Mouse (Mus musculus): Measurements from ENCODE around the gene D17Wsu92e.
"Not testable (repeated sequence)": the region's sequence is repeated elsewhere in the genome, so short reads cannot be mapped to it uniquely, and the experiment has no call there.

The D17Wsu92e gene

GRCm38 (mm10) chr17:27820568-27821406 lies at the start of gene D17Wsu92e:
Gene D17Wsu92e (minus strand): TSS chr17:27820648.
- peak; percentile 97 for DNase-seq

GRCm38 (mm10) chr17:27866737-27867136 lies 46.3 kb upstream of the D17Wsu92e start:
- DNase-seq = no peak

- DNase-seq = no peak
Measured at GRCm38 (mm10) chr17:27865461-27865860, 45.0 kb upstream of the D17Wsu92e start.

GRCm38 (mm10) chr17:27859131-27859530 lies 38.7 kb upstream of the D17Wsu92e start:
- DNase-seq = no peak

- no peak for DNase-seq
Measured at GRCm38 (mm10) chr17:27857649-27858475, 37.4 kb upstream of the D17Wsu92e start.

GRCm38 (mm10) chr17:27856798-27857648 lies 36.6 kb upstream of the D17Wsu92e start:
- peak in 1 of 2 experiments; percentile 47 for DNase-seq

GRCm38 (mm10) chr17:27856265-27856797 lies 35.9 kb upstream of the D17Wsu92e start, which contains the start of gene Uhrf1bp1:
Gene Uhrf1bp1 (plus strand): TSS chr17:27856441.
- DNase-seq = peak; percentile 77 to 85

- DNase-seq = no peak
Measured at GRCm38 (mm10) chr17:27851076-27851475, 30.6 kb upstream of the D17Wsu92e start.

GRCm38 (mm10) chr17:27848351-27848750 lies 27.9 kb upstream of the D17Wsu92e start:
- DNase-seq = no peak

GRCm38 (mm10) chr17:27839469-27840252 lies 19.2 kb upstream of the D17Wsu92e start:
- DNase-seq = peak; percentile 98 to 99

GRCm38 (mm10) chr17:27837850-27838249 lies 17.4 kb upstream of the D17Wsu92e start, which contains the start of gene Snrpc:
Gene Snrpc (plus strand): TSS chr17:27838150.
- DNase-seq = not testable (repeated sequence)

GRCm38 (mm10) chr17:27830411-27830810 lies 10.0 kb upstream of the D17Wsu92e start:
- DNase-seq = no peak

- DNase-seq = no peak
Measured at GRCm38 (mm10) chr17:27827511-27827910, 7.1 kb upstream of the D17Wsu92e start.

- DNase-seq = no peak
Measured at GRCm38 (mm10) chr17:27826908-27827383, 6.5 kb upstream of the D17Wsu92e start.

GRCm38 (mm10) chr17:27825984-27826905 lies 5.8 kb upstream of the D17Wsu92e start:
- DNase-seq = no peak

- DNase-seq = no peak
Measured at GRCm38 (mm10) chr17:27825539-27825938, 5.1 kb upstream of the D17Wsu92e start.

GRCm38 (mm10) chr17:27824941-27825340 lies 4.5 kb upstream of the D17Wsu92e start:
- no peak for DNase-seq

- DNase-seq = no peak
Measured at GRCm38 (mm10) chr17:27823142-27823905, 2.9 kb upstream of the D17Wsu92e start.
